Mouse (Mus musculus) left cerebral cortex, postnatal 25 days (tissue): ENCODE measurements around the gene 4933415A04Rik. TPM values are rescaled to one million over a fixed set of nuclear protein-coding genes. Genes with fewer than 3 reads are reported as not detected.

ENCODE experiments used
- DNase-seq, 2 experiments: peaks; one replicate each; pipeline ENCODE4 v3.0.0; 2022; ENCODE audit warnings: low spot score in 2 of 2, mixed read lengths in 1 of 2
- intact Hi-C: fragments of 180-260 bp; cut with DNase I; formaldehyde crosslinking; loops from one replicate; pipeline ENCODE4 v1.15.1; 2025
- total RNA-seq, 2 experiments: library from RNA; stranded (reverse); gene quantifications; 2 replicates each; pipeline ENCODE4 v1.2.3; 2021

The 4933415A04Rik gene
- total RNA-seq: 1 to 10 TPM in 1 of 2 experiments, under 1 TPM in 1; 0.69 to 1.1 TPM

DNA sequence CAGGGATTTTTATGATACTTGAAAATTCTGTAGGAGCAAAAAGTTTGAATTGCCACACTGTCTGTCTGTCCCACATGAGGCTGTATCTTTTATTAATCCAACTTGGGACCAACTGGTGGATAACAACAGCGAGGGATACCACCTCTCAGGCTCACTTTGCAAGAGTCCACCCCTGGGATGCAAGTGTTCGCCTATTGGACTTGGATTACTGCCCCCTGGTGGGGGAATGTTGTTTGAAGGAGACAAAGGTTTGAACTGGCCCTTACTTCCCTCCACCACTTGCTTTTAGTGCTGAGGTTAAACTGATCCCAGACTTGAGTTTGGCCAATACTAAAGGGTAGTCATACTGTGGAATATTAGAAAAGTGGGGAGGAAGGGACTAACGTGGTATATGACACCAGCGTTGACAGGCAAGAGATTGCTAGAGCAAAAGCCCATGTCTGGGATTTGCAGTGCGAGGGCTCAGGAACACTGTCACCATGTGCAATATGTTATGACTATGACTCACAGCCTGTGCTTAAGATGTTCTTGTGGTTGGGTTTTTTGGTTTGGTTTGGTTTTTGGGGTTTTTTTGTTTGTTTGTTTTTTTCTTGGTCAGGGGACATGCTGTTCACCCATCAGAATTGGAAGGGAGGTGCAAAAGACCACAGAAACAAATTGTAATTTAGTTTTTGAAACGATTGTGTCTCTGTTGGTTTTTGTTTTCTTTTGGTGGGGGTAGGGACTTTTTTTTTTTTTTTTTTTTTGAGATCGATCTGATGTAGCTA is at the start of gene 4933415A04Rik:
Gene 4933415A04Rik, plus strand, starts transcription at position 717 of the 767 bp plus-strand sequence.
- DNase-seq: peak; percentile 46 to 49
- intact Hi-C loops: loop anchor here (1.0 kb wide), 1 partner anchor 92 kb away; no protein-coding TSS in a partner anchor

DNA sequence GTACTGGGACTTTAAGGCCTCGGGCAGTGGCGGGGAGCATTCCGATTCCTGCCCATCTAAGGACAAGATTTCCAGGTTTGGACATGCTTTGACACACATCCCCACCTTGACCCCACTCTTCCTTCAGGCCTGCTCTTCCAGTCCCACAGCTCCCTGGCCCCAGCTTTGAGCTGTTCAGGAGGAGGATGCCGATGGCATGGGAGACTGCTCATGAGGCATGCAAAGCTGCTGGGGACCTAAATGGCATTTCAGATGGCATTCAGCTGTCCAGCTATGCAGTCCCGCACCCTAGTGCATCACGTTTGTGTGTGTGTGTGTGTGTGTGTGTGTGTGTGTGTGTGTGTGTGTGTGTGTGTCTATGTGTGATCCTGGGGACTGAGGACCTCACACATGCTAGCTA is 49.8 kb upstream of the 4933415A04Rik start:
- intact Hi-C loops: no loop called here
- no peak for DNase-seq

DNA sequence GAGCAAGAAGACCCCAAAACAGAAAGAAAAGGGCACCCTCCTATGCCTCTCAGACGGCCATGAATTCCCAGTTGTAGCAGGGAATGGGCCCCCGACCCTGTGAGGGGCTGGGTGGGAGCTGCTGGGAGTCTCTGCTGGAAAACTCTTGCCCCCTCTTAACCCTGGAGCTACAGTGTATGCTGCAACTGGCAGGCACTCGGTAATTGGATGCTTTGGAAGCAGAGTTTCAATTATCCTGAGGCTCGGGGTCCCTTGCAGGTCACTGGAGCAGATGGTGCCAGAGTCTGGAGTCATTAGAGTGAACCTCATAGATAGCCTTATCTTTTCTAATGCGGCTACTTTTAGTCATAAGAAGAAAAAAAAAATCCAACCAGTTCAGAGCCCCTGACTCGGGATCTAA is 47.0 kb upstream of the 4933415A04Rik start:
- no peak for DNase-seq
- intact Hi-C loops: no loop called here

DNA sequence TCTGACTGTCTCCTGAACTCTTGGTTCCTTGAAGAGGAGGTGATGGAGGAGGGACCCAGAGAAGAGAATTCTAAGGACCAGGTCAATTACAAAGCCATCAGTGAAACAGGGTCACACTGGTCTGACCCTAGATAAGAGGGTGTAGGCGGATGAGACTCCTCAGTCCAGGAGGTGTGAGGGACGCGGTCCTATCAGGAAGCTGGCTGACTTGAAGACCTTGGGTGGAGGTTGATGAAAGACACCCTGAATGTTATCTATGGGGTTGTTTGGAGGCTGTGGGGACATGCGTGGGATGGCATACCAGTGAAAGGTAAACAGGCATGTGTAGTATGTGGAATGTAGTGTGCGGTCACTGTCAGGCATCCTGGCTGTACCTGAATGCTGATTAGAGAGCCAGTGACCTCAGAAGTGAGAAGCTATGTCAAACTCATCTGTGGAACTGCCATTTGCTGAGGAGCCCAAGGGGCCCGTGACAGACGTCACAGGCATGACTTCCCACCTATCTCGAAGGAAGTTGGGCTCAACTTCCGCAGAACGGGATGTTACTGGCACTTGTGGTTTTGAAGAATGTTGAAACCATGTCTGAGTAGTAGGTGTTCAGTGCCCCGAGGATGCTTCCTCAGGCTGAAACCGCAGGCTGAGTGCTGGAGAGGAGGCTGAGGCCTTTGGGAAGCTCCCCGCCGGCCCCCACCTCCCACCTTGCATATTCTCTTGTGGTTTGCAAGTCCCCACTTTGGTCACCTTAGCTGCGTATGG is 43.0 kb upstream of the 4933415A04Rik start:
- no peak for DNase-seq
- intact Hi-C loops: no loop called here

DNA sequence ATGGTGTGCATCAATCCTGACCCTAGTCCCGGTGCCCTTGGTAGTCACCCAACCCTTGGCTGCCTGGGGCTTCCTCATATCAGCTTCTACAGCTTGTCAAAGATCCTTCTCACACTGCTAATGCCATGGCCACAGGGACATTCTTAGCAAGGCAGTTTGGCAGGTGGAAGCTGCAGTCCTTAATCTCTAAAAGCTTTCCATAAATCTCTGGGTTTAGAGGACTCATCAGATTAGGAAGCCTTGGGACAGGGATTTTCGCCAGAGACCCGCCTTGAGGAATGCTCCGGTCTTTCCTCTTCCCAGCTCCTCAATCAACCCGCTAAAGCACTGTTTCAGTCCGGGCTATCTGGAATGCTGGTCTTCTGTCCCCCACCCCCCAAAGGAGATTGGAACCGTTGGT is 42.0 kb upstream of the 4933415A04Rik start:
- intact Hi-C loops: no loop called here
- no peak for DNase-seq

DNA sequence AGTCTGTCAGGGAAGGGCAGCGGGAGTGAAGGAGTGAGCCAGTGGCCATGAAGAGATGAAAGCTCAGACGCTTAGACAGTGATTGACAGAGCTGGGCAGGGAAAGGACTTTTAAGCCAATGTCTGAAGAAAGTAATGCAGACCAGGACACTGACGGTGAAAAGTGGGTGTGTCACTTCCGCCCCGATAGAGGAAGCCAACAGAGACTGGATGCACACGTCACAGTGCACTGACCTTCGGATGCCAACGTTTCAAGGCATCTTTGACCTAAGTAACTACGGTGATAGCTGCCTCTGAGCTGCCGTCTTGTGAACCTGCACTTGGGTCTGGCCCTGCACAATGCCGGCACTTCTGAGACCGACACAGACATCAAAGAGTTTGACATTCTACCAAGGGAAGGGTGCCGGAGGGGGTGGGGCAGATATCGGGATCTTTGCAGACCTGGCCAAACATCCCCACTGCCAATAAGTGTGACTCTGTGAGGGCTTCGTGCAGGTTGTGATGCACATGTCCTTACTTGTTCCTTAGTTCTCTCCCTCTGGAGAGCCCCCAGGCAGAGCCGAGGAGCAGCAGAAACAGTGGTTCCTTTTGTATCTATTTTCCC is 40.9 kb upstream of the 4933415A04Rik start:
- intact Hi-C loops: no loop called here
- no peak for DNase-seq

DNA sequence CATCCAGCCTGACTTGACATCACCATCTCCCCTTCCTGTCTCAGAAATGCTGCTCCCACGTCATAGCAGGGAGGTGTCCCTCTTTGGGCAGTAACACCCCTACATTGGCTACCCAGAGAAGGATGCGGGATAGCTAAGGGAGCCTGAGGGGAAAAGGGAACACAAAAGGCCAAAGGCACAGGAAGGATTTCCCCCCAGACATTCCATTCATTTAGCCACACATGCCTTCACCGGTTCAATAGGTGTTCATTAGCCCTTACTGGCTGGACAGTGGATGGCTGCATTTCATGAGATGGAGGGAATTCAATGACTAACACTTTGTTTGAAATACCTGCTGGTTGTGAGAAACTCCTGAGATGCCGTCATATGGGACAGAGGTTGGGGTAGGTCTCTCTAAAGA is 40.2 kb upstream of the 4933415A04Rik start:
- intact Hi-C loops: no loop called here
- no peak for DNase-seq

DNA sequence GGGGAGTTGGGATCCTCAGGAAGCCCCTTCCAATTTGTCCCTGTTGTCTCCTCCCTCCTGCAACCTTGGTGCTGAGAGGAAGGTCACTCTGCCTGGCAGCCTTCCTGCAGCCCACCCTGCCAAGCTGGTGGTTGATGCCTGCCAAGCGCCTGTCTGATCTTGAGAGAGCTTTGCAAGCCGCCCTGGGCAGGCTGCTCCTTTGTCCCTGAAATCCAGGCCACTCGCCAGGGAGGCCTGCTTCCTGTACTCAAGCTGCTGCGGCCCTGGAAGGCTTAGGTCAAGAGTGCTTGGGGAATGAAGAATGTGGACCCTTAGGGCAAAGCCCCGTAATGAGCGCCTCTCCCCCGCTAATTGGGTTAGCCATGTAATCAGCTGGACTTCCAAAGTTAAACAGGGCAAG is 38.7 kb upstream of the 4933415A04Rik start:
- intact Hi-C loops: no loop called here
- peak; percentile 40 to 65 for DNase-seq

DNA sequence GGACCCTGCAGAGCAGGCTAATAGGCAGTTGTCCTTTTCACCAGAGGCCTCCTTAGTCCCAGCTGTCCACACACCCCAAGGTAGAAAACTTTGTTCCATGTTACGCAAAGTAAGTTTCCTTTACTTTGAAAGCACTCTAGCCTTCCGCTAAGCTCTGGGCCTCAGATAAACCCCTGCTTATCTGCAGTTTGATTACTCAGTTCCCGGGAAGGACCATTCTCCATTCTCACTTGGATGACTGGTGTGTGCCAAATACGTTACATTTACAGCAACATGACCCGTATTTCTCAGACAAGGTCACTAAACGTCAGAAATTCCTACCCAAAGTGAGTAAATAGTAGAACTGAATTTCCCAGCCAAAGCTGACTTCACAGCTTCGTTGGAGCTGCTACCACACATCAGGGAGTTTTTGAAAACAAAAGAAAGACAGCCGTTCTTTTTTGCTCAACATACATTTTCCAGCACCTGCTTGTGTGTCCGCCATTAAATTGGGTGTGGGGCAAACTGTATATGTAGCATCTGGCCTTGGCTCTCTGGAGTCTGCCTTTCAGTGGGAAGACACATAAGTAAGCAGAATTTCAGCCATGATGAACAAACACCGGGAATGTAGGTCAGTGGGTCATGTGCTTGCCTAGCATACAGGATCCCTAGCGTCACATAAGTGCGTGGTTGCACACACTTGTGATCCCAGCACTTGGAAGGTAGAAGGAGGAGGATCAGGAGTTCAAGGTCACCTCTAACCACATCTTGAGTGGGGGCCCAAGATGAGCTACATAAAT is 38.0 kb upstream of the 4933415A04Rik start:
- DNase-seq: peak in 1 of 2 experiments; percentile 11
- intact Hi-C loops: no loop called here

DNA sequence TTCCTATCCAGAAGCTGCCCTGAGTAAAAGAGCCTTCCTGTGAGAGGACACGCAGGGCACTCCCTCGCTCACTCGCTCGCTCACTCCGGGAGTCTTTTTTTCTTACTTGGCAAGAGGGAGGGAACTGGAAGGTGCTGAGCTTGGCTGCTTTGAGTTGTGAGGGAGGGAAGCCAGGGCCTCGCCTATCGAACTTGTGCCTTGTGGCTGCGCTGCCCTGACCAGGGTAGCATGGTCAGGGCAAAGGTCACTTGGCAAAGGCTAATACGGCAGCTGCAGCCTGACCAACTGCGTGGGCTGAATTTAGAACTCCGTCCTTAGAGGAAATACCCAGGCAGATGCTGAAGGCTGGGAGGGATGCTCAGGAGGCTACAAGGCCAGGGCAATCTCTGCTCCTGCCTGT is 37.1 kb upstream of the 4933415A04Rik start:
- DNase-seq: peak in 1 of 2 experiments; percentile 30
- intact Hi-C loops: no loop called here

DNA sequence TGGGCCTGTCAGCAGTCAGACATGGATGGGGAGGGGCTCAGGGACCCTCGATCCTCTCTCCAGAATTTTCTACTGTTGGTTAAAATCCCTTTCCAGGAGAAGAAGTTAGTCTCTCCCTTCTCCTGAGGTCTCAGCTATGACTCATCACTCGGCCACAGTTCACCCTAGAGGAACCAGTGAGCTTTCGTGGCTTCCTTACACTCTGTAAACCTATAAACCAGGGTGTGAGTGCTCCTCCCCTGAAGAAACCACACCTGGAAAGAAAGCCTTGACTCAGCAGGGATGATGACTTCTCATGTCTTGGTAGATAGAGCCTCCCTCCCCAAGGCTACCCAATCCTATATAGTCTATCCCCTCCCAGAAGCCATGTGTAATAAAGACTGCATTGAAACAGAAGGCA is 35.1 kb upstream of the 4933415A04Rik start:
- no peak for DNase-seq
- intact Hi-C loops: no loop called here

DNA sequence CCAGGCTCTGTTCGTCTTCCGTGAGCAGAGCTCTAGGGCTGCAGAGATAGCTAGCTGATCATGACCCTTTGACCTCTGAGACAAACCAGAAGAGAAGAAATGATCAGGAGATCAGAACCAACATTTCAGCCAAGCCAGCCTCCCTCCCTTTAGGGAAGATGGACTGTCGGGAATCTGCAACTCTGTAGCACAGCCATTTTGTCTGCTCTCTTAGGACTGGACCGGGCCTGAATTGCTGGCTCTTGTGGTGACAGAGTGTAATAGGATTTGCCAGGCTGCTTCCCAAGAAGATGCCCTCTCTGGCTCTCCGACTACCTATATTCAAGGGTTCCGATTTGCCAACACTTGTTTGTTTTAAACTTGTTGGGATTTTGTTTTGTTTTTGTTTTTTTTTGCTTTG is 34.2 kb upstream of the 4933415A04Rik start:
- no peak for DNase-seq
- intact Hi-C loops: no loop called here

DNA sequence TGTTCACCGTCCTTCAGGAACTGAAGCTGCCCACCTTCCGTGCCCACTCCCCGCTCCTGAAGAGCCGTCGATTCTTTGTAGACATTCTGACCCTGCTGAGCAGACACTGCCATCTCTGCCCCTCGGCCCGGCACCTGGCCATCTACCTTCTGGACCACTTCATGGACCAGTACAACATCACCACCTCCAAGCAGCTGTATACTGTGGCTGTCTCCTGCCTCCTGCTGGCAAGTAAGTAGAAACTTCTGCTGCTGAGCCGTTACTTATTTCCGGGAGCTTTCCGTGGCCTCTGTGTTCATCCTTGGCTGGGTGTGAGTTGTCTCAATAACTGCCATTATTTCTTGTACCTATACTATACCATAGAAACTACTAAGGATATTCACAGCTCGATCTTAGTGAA is 30.3 kb upstream of the 4933415A04Rik start:
- no peak for DNase-seq
- intact Hi-C loops: no loop called here

DNA sequence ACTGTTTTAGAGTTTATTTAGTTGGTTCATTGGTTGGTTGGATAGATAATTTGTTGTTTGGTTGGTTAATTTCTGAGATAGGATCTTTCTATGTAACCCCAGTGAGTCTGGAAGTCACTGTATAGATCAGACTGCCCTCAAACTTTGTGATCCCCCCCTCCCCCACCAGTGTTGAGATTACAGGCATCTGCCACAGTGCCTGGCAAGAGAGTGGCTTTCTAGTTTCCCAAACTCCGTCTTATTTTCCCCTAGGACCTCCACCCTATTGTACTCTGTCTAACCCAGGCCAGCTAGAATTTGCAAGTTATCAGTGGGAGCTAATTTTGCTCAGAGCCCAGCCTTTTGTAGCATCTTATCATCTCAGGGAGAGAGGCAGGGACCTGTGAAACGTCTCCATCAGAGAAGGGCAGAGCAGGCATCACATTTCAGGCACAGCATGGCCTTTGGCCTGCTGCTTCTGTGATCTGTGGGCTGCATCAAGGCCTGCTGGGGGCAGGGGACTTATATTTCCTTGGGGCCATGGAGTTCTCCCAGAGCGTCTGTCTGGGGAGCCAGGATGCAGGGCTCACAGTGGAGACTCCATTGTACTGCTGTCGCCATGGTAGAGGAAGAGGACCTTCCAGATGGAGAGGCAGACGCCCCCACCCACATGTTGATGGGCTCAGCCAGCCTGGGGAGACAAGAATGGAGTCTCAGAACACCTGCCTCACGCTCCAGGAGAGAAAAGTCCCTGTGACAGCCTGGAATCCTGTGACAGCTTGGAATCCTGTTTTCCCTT is 27.1 kb upstream of the 4933415A04Rik start:
- intact Hi-C loops: no loop called here

DNA sequence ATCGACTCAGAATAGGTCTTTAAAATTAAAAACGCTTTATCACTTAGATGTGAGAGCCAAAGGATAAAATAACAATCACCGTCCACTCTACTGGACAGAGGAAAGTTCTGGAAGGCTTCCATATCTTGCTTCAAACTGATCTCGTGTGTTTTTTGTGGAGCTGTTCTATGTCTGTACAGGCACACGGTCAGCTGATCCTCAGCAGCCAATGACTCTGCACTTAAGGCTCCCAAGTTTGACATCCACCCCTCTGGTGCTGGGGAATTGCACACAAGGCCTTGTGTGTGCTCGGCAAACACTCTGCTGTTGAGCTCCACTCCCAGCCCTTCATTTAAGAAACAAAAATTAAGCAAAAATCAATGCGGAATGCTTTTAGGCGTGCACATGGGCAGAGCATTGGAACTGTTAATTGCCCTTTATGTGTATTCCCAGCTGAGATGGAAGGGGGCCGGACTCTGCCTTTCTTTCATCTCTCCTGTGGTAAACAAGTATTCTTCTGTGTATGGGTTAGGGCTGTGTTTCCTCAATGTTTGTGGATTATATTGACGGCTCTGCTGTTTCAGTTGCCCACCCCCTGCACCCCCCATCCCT is 23.1 kb upstream of the 4933415A04Rik start:
- intact Hi-C loops: no loop called here
- no peak for DNase-seq

More for the DNA sequence above, 27.1 kb upstream of the 4933415A04Rik start:
- peak; percentile 59 to 86 for DNase-seq

DNA sequence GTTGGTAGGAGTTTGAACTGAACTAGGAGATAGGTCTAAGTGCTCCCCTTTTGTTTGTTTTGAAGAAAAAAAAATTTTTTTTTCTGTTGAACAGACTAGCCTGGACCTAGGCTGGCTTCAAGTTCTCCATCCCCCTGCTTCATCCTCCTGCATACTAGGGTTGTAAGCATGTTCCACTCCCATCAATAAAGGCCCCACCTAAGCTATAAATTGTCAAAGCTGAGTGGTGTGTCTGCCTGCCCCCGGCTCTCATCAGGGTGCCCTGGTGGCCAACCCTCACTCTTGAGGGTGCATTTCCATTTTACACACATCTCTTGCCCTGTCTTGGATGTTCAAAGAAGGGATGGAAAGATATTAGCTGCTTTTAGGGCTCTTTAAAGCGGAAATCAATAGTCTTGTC is 21.4 kb upstream of the 4933415A04Rik start:
- intact Hi-C loops: no loop called here
- no peak for DNase-seq

DNA sequence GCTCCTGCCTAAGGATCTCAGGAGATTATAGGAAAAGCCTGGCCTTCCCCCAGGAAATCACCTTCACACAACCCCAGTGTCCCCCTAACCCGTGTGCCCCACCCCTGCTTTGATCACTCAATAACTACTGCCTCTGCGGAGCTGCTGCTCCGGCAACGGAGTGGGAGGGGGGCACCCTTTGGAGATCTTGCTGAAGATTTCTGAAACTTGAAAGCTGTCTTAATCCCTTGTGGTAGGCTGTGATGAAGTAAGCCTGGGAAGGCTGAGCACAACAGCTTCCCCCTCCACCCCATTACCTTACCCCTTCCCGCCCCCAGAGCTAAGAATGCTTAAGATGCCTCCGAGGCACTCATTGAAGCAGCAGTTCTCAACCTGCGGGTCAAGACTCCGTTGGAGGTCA is 21.0 kb upstream of the 4933415A04Rik start:
- intact Hi-C loops: no loop called here
- DNase-seq: no peak

DNA sequence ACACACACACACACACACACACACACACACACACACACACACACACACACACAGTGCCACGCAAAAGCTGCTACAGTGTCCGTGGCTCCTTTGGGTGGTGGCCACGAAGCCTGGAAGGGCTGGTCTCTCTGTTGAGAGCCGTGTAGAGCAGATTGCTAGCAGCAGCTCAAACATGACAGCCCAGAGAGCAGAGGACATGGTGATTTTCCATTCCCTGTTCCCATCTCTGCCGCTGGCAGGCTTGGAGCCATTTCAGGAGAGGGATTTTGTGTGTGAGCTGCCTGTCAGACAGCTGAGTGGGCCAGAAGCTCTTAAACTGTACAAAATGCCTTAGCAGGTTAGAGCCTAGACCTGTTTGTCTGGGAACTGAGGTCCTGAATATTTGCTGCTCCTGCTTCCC is 20.1 kb upstream of the 4933415A04Rik start:
- intact Hi-C loops: no loop called here
- DNase-seq: peak; percentile 19 to 45

DNA sequence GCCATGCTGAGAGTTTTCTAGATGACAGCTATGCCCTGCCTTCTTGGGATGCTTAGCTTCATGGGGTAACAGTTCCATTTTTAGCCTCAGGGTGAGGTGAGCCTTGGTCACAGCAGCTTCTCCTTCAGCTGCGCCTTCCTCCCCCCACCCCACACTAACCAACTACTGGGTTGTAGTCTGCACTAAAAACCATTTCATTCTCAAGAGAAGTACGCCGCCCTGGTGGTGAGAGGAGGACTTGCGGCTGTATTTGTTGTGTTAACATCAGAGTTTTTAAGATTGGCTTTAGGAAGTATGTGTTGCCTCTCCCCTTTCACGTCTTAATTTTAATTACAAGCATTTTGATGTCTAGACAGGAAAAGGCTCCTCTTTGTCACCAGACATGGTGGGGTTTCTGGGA is 18.6 kb upstream of the 4933415A04Rik start:
- intact Hi-C loops: no loop called here
- peak in 1 of 2 experiments; percentile 30 for DNase-seq
